Comparison of ENCODE assay signal across 11 mouse cellular contexts in genomic region chr13:59626739-59627138, GRCm38 (mm10).
"Had no signal": no experiment of that assay in that cellular context is flagged by ENCODE, and none has a peak within 500 bp of the region (broad histone marks: within the 10 kb centered on the region; RNA-seq: fewer than 3 reads in every experiment).

No protein-coding gene starts in this region.

- H3K9ac ChIP-seq: limb, embryonic 12.5 days; liver, embryonic 13.5 days; midbrain, embryonic 12.5 days; stomach, embryonic 15.5 days had no signal

- H3K4me3 ChIP-seq: layer of hippocampus, adult 2 months; limb, embryonic 12.5 days; liver, embryonic 13.5 days; midbrain, embryonic 12.5 days; stomach, embryonic 15.5 days had no signal

- H3K9me3 ChIP-seq: limb, embryonic 12.5 days; liver, embryonic 13.5 days; midbrain, embryonic 12.5 days; stomach, embryonic 15.5 days had no signal

- DNase-seq: kidney, postnatal 36 days; liver; liver, embryonic 13.5 days; lung, adult 18-20 months; right cerebral cortex, postnatal 14 days; thymus, adult 2 months; thymus, postnatal 25 days had no signal

- H3K4me2 ChIP-seq: limb, embryonic 12.5 days; liver, embryonic 13.5 days; midbrain, embryonic 12.5 days; stomach, embryonic 15.5 days had no signal

- H3K27ac ChIP-seq: layer of hippocampus, adult 2 months; limb, embryonic 12.5 days; liver, embryonic 13.5 days; midbrain, embryonic 12.5 days; stomach, embryonic 15.5 days had no signal

- H3K4me1 ChIP-seq: limb, embryonic 12.5 days; liver, embryonic 13.5 days; midbrain, embryonic 12.5 days; stomach, embryonic 15.5 days had no signal

- H3K27me3 ChIP-seq: limb, embryonic 12.5 days; liver, embryonic 13.5 days; midbrain, embryonic 12.5 days; stomach, embryonic 15.5 days had no signal
